Mouse (Mus musculus): ENCODE results near the gene Plek. TPM values are rescaled to one million over a fixed set of nuclear protein-coding genes. Genes with fewer than 3 reads are reported as not detected.

The Plek gene
- polyA plus RNA-seq, 1 experiment from 2014 or later = 2.6 TPM

GRCm38 (mm10) chr11:16977611-16978010 is 74.6 kb downstream of the Plek start:
- no peak overlapping the region for H3K9ac ChIP-seq (ENCODE audit: low read length)
- H3K27ac ChIP-seq (replicated peaks in 1 of 2; ENCODE audit: control insufficient read depth in 1 of 2, insufficient read depth in 1 of 2, low read depth in 2 of 2, low read length in 2 of 2) = peak overlapping the region; percentile 34 to 52; a peak in 2 of 4 replicates
- no peak for ATAC-seq (ENCODE audit: insufficient number of reproducible peaks, insufficient read depth, low FRiP score, low read depth)
- H3K4me3 ChIP-seq (ENCODE audit: control insufficient read depth in 1 of 2, insufficient read depth in 1 of 2, low read depth in 1 of 2, low read length in 2 of 2) = no peak overlapping the region
- WGBS = 41% methylated on average over 2 of the region's 2 CpGs
- H3K9me3 ChIP-seq (ENCODE audit: control insufficient read depth, low read length) = no peaks in the 10 kb centered on the region
- no peaks in the 10 kb centered on the region for H3K36me3 ChIP-seq (ENCODE audit: control insufficient read depth, insufficient read depth, low read length)
- no peak overlapping the region for H3K4me2 ChIP-seq (ENCODE audit: low read length)
- H3K27me3 ChIP-seq (ENCODE audit: control insufficient read depth, insufficient read depth, low read length) = no peaks in the 10 kb centered on the region
- 0 out of 4 replicates have a peak, but pooled peaks cover 0 to 3% of the 10 kb centered on the region in 2 experiments for H3K4me1 ChIP-seq (ENCODE audit: control insufficient read depth in 2 of 2, insufficient read depth in 2 of 2, low read length in 2 of 2)

DNA sequence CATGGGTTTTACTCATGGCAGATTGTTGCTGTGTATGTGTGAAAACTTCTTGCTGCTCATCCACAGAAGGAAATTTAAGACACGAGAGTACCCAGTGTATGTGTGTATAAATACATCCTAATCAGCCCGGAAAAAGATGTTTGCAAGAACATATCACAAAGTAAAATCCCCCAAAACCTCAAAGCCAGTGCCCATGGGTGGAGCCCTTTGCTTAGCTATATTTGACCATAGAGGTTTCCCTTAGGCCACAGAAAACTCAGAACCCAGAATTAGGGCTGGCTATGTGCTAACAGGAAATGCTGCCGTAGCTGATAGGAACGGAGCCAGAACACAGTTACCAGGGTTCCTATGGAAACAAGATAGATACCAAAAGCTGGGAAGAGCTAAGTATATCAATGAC is 75.2 kb downstream of the Plek start:
- Histone ChIP-seq H3K36me3 (ENCODE audit: control insufficient read depth, insufficient read depth, low read length) (no peaks in the 10 kb centered on the region), H3K9ac (ENCODE audit: low read length) (no peak overlapping the region), H3K27me3 (ENCODE audit: control insufficient read depth, insufficient read depth, low read length) (no peaks in the 10 kb centered on the region), H3K9me3 (ENCODE audit: control insufficient read depth, low read length) (no peaks in the 10 kb centered on the region), H3K4me2 (ENCODE audit: low read length) (no peak overlapping the region), H3K4me1 (ENCODE audit: control insufficient read depth in 2 of 2, insufficient read depth in 2 of 2, low read length in 2 of 2) (0 out of 4 replicates have a peak, but pooled peaks cover 0 to 3% of the 10 kb centered on the region in 2 experiments), H3K27ac (replicated peaks in 1 of 2; ENCODE audit: control insufficient read depth in 1 of 2, insufficient read depth in 1 of 2, low read depth in 2 of 2, low read length in 2 of 2) (no peak overlapping the region), H3K4me3 (ENCODE audit: control insufficient read depth in 1 of 2, insufficient read depth in 1 of 2, low read depth in 1 of 2, low read length in 2 of 2) (no peak overlapping the region)
- ATAC-seq (ENCODE audit: insufficient number of reproducible peaks, insufficient read depth, low FRiP score, low read depth) = peak; percentile 43
- WGBS = 36% methylated on average over 4 of the region's 4 CpGs

DNA sequence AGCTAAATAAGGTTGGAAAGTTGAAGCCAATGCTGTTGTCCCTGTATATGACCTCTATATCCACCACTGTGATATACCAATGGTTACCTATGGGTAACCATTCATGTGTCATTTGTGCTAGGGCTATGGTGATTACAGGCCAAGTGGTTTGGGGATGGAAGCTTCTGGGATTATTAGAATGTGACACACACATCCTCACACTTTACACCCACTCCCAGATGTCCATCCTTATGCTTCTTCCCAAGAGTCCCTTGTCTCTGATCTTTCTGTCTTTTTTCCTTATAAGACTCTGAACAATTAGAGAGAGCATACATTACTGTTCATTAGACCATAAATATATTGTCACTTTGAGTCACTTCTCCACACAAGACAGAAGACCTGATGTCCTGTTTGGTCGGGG is 79.1 kb downstream of the Plek start:
- H3K27ac ChIP-seq (replicated peaks in 1 of 2; ENCODE audit: control insufficient read depth in 1 of 2, insufficient read depth in 1 of 2, low read depth in 2 of 2, low read length in 2 of 2) = no peak overlapping the region
- H3K4me2 ChIP-seq (ENCODE audit: low read length) = no peak overlapping the region
- 86% methylated on average over 1 of the region's 1 CpGs for WGBS
- no peaks in the 10 kb centered on the region for H3K36me3 ChIP-seq (ENCODE audit: control insufficient read depth, insufficient read depth, low read length)
- no peak overlapping the region for H3K4me3 ChIP-seq (ENCODE audit: control insufficient read depth in 1 of 2, insufficient read depth in 1 of 2, low read depth in 1 of 2, low read length in 2 of 2)
- no peak for ATAC-seq (ENCODE audit: insufficient number of reproducible peaks, insufficient read depth, low FRiP score, low read depth)
- no peak overlapping the region for H3K9ac ChIP-seq (ENCODE audit: low read length)
- H3K27me3 ChIP-seq (ENCODE audit: control insufficient read depth, insufficient read depth, low read length) = no peaks in the 10 kb centered on the region
- H3K4me1 ChIP-seq (ENCODE audit: control insufficient read depth in 2 of 2, insufficient read depth in 2 of 2, low read length in 2 of 2) = 0 out of 4 replicates have a peak, but pooled peaks cover 0 to 3% of the 10 kb centered on the region in 2 experiments
- no peaks in the 10 kb centered on the region for H3K9me3 ChIP-seq (ENCODE audit: control insufficient read depth, low read length)

DNA sequence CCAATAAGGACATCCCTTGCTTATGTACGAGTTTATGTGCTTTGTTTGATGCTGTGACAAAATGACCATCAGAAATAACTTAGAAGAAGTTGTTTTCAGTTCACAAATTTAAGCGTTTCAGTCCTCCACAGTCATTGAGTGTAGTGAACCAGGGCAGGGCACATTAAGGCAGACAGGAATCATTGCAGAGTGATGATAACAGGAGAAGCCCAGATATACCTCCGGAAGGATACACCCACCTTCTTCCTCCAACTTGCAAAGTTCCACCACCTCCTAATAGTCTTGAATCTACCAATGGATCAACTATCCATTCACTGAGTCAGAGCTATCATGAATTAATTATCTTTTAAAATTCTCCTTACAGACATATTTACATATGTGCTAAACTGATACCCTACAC is 80.2 kb downstream of the Plek start:
- Histone ChIP-seq H3K27ac (replicated peaks in 1 of 2; ENCODE audit: control insufficient read depth in 1 of 2, insufficient read depth in 1 of 2, low read depth in 2 of 2, low read length in 2 of 2) (no peak overlapping the region), H3K4me1 (ENCODE audit: control insufficient read depth in 2 of 2, insufficient read depth in 2 of 2, low read length in 2 of 2) (0 out of 4 replicates have a peak, but pooled peaks cover 0 to 2% of the 10 kb centered on the region in 2 experiments), H3K9ac (ENCODE audit: low read length) (no peak overlapping the region), H3K27me3 (ENCODE audit: control insufficient read depth, insufficient read depth, low read length) (no peaks in the 10 kb centered on the region), H3K9me3 (ENCODE audit: control insufficient read depth, low read length) (no peaks in the 10 kb centered on the region), H3K36me3 (ENCODE audit: control insufficient read depth, insufficient read depth, low read length) (no peaks in the 10 kb centered on the region), H3K4me3 (ENCODE audit: control insufficient read depth in 1 of 2, insufficient read depth in 1 of 2, low read depth in 1 of 2, low read length in 2 of 2) (no peak overlapping the region), H3K4me2 (ENCODE audit: low read length) (no peak overlapping the region)
- WGBS = 62% methylated on average over 3 of the region's 3 CpGs
- ATAC-seq (ENCODE audit: insufficient number of reproducible peaks, insufficient read depth, low FRiP score, low read depth) = no peak

DNA sequence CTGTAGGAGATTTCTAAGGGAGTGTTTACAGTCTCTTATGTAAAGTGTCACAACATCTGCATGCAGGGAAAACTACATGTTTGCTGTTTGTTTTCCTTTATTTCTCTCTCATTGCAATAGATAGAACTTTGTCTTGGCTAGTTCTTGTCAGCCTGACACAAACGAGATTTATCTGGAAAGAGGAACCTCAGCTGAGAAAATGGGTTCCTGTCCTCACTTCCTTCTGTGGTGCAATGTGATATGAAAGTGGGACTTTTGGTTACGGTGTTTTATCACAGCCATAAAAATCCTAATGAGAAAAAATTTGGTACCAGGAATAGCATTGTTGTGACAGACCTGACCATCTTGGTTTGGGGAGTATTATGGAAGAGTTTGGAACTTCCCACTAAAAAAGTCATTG is 82.5 kb downstream of the Plek start:
- Histone ChIP-seq H3K4me3 (ENCODE audit: control insufficient read depth in 1 of 2, insufficient read depth in 1 of 2, low read depth in 1 of 2, low read length in 2 of 2) (no peak overlapping the region), H3K36me3 (ENCODE audit: control insufficient read depth, insufficient read depth, low read length) (no peaks in the 10 kb centered on the region), H3K27me3 (ENCODE audit: control insufficient read depth, insufficient read depth, low read length) (no peaks in the 10 kb centered on the region), H3K4me1 (ENCODE audit: control insufficient read depth in 2 of 2, insufficient read depth in 2 of 2, low read length in 2 of 2) (no peaks in the 10 kb centered on the region), H3K4me2 (ENCODE audit: low read length) (no peak overlapping the region), H3K27ac (replicated peaks in 1 of 2; ENCODE audit: control insufficient read depth in 1 of 2, insufficient read depth in 1 of 2, low read depth in 2 of 2, low read length in 2 of 2) (no peak overlapping the region), H3K9me3 (ENCODE audit: control insufficient read depth, low read length) (no peaks in the 10 kb centered on the region), H3K9ac (ENCODE audit: low read length) (no peak overlapping the region)
- WGBS = 56% methylated on average over 2 of the region's 2 CpGs
- ATAC-seq (ENCODE audit: insufficient number of reproducible peaks, insufficient read depth, low FRiP score, low read depth) = no peak

DNA sequence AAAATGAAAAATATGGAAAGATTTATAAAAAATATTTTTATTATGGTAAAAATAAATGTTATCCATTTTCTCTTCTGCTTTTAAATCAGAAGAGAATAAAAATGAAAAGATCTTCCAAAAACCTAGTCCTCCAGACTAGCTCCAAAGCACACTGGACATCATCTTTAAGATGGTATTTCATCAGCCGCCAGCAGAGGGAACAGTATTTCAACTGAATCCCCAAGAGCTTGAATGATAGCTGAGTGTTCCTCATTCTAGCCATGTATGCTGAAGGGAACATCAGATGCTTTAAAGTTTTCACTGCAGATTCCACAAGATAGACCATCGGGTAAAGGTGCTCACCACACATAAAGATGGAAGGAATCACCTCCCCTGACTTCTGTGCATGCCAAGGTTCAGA is 84.4 kb downstream of the Plek start:
- Histone ChIP-seq H3K4me2 (ENCODE audit: low read length) (no peak overlapping the region), H3K9ac (ENCODE audit: low read length) (no peak overlapping the region), H3K4me1 (ENCODE audit: control insufficient read depth in 2 of 2, insufficient read depth in 2 of 2, low read length in 2 of 2) (no peaks in the 10 kb centered on the region), H3K4me3 (ENCODE audit: control insufficient read depth in 1 of 2, insufficient read depth in 1 of 2, low read depth in 1 of 2, low read length in 2 of 2) (no peak overlapping the region), H3K27ac (replicated peaks in 1 of 2; ENCODE audit: control insufficient read depth in 1 of 2, insufficient read depth in 1 of 2, low read depth in 2 of 2, low read length in 2 of 2) (no peak overlapping the region), H3K9me3 (ENCODE audit: control insufficient read depth, low read length) (no peaks in the 10 kb centered on the region), H3K27me3 (ENCODE audit: control insufficient read depth, insufficient read depth, low read length) (no peaks in the 10 kb centered on the region), H3K36me3 (ENCODE audit: control insufficient read depth, insufficient read depth, low read length) (no peaks in the 10 kb centered on the region)
- ATAC-seq (ENCODE audit: insufficient number of reproducible peaks, insufficient read depth, low FRiP score, low read depth) = no peak
- WGBS = 14% methylated on average over 2 of the region's 2 CpGs

GRCm38 (mm10) chr11:16958520-16958919 is 93.7 kb downstream of the Plek start:
- Histone ChIP-seq H3K36me3 (ENCODE audit: control insufficient read depth, insufficient read depth, low read length) (0 out of 2 replicates have a peak, but pooled peaks cover 4% of the 10 kb centered on the region), H3K27ac (replicated peaks in 1 of 2; ENCODE audit: control insufficient read depth in 1 of 2, insufficient read depth in 1 of 2, low read depth in 2 of 2, low read length in 2 of 2) (no peak overlapping the region), H3K4me1 (ENCODE audit: control insufficient read depth in 2 of 2, insufficient read depth in 2 of 2, low read length in 2 of 2) (no peaks in the 10 kb centered on the region), H3K27me3 (ENCODE audit: control insufficient read depth, insufficient read depth, low read length) (no peaks in the 10 kb centered on the region), H3K4me2 (ENCODE audit: low read length) (no peak overlapping the region), H3K9ac (ENCODE audit: low read length) (no peak overlapping the region), H3K4me3 (ENCODE audit: control insufficient read depth in 1 of 2, insufficient read depth in 1 of 2, low read depth in 1 of 2, low read length in 2 of 2) (no peak overlapping the region), H3K9me3 (ENCODE audit: control insufficient read depth, low read length) (no peaks in the 10 kb centered on the region)
- WGBS = 62% methylated on average over 1 of the region's 1 CpGs
- ATAC-seq (ENCODE audit: insufficient number of reproducible peaks, insufficient read depth, low FRiP score, low read depth) = no peak

DNA sequence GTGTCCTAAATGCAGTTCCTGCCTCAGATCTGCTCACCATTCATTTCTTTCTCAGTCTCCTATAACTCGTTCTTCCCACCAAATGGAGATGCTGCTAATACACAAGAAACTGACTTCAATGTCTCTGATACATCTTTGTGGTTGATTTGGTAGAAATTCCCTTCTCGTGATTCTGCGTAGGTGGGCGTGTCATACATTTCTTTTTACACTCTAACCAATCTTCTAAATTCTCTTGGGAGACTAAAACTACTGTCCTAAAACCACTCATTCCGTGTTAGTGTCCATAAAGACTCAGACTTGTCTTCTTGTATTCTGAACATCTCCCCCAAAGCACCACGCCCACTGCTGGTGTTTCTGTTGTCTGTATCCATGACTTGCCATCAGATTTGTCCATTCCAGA is 95.2 kb downstream of the Plek start:
- Histone ChIP-seq H3K9me3 (ENCODE audit: control insufficient read depth, low read length) (no peaks in the 10 kb centered on the region), H3K4me1 (ENCODE audit: control insufficient read depth in 2 of 2, insufficient read depth in 2 of 2, low read length in 2 of 2) (peaks cover 0 to 4% of the 10 kb centered on the region in 2 experiments; a peak in 1 of 4 replicates), H3K9ac (ENCODE audit: low read length) (no peak overlapping the region), H3K36me3 (ENCODE audit: control insufficient read depth, insufficient read depth, low read length) (0 out of 2 replicates have a peak, but pooled peaks cover 4% of the 10 kb centered on the region), H3K4me2 (ENCODE audit: low read length) (no peak overlapping the region), H3K27me3 (ENCODE audit: control insufficient read depth, insufficient read depth, low read length) (no peaks in the 10 kb centered on the region), H3K27ac (replicated peaks in 1 of 2; ENCODE audit: control insufficient read depth in 1 of 2, insufficient read depth in 1 of 2, low read depth in 2 of 2, low read length in 2 of 2) (no peak overlapping the region), H3K4me3 (ENCODE audit: control insufficient read depth in 1 of 2, insufficient read depth in 1 of 2, low read depth in 1 of 2, low read length in 2 of 2) (no peak overlapping the region)
- ATAC-seq (ENCODE audit: insufficient number of reproducible peaks, insufficient read depth, low FRiP score, low read depth) = no peak
- WGBS = 85% methylated on average over 6 of the region's 6 CpGs

All from heart, embryonic 14.5 days (tissue).